Mouse (Mus musculus) T-cell, adult 2 months (primary cell): ENCODE data around the gene Galc.

ENCODE experiments used
- DNase-seq: peaks from one replicate; pipeline ENCODE4 v3.0.0; 2022; ENCODE audit warnings: low spot score

The Galc gene

GRCm38 (mm10) chr12:98181729-98182128 lies 77.5 kb downstream of the Galc start:
- peak; percentile 1 for DNase-seq

GRCm38 (mm10) chr12:98180807-98181206 lies 78.5 kb downstream of the Galc start:
- no peak for DNase-seq

GRCm38 (mm10) chr12:98180235-98180800 lies 78.9 kb downstream of the Galc start:
- no peak for DNase-seq

- DNase-seq, result no peak
Measured at GRCm38 (mm10) chr12:98179496-98179895, 79.8 kb downstream of the Galc start.

GRCm38 (mm10) chr12:98176632-98177031 lies 82.6 kb downstream of the Galc start:
- DNase-seq, result no peak

- no peak for DNase-seq
Measured at GRCm38 (mm10) chr12:98161901-98162300, 97.4 kb downstream of the Galc start.

- no peak for DNase-seq
Measured at GRCm38 (mm10) chr12:98160867-98161266, 98.4 kb downstream of the Galc start.
